Mouse (Mus musculus): Measurements from ENCODE around the gene Gdpd2. TPM values are rescaled to one million over a fixed set of nuclear protein-coding genes. Genes with fewer than 3 reads are reported as not detected.

Gene Gdpd2
- polyA plus RNA-seq, 1 experiment from 2014 or later = 3.4 TPM

GRCm38 (mm10) chrX:100777655-100778234, 48.1 kb downstream of the Gdpd2 start:
- Histone ChIP-seq H3K4me2 (replicated peaks) (peak overlapping the region; percentile 59), H3K27ac (peak overlapping the region; percentile 91), H3K4me1 (0 out of 2 replicates have a peak, but pooled peaks cover 7% of the 10 kb centered on the region), H3K9ac (peak overlapping the region; percentile 73), H3K27me3 (0 out of 2 replicates have a peak, but pooled peaks cover 6% of the 10 kb centered on the region), H3K36me3 (no peaks in the 10 kb centered on the region), H3K9me3 (no peaks in the 10 kb centered on the region), H3K4me3 (peak overlapping the region; percentile 56)
- ATAC-seq (ENCODE audit: insufficient number of reproducible peaks, insufficient read depth, low FRiP score, low TSS enrichment) = no peak
- WGBS = 23% methylated on average over 10 of the region's 10 CpGs

DNA sequence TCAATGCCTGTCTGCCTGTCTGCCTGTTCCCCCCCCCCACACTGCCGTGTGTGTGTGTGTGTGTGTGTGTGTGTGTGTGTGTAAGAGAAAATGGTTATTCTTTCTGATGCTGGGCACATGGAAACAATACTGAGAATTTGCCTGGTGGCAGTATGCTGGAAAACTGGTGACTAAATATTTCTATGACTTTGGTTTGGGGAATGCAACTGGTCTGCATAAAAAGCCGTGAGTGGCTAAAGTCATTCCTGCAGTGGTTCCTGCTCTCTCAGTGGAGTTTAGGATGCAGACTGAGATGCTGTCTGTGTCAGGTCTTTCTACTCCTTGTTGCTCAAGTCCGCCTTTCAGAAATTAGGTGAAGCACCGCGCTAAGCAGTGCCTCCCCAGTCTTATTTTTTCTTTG, 48.7 kb downstream of the Gdpd2 start:
- Histone ChIP-seq H3K9ac (peak overlapping the region; percentile 73; the same call in 1 of the 2 replicates), H3K27me3 (0 out of 2 replicates have a peak, but pooled peaks cover 6% of the 10 kb centered on the region), H3K36me3 (no peaks in the 10 kb centered on the region), H3K4me3 (peak overlapping the region; percentile 56), H3K9me3 (no peaks in the 10 kb centered on the region), H3K27ac (no peak overlapping the region), H3K4me1 (0 out of 2 replicates have a peak, but pooled peaks cover 7% of the 10 kb centered on the region), H3K4me2 (replicated peaks) (peak overlapping the region; percentile 59)
- 30% methylated on average over 5 of the region's 5 CpGs for WGBS
- ATAC-seq (ENCODE audit: insufficient number of reproducible peaks, insufficient read depth, low FRiP score, low TSS enrichment) = no peak

Other genes with a start within 250 kb of the Gdpd2 start
- gene Igbp1, start 235.6 kb upstream of the Gdpd2 start, polyA plus RNA-seq (2016; fragmentation: Nextera tagmentation; extraction: Ambion mirVana) = 37.5 and 38.1 TPM in 2 replicates
- not detected in 2 replicates for gene Dgat2l6, start 205.0 kb upstream of the Gdpd2 start, polyA plus RNA-seq (2016; fragmentation: Nextera tagmentation; extraction: Ambion mirVana)
- not detected in 2 replicates for gene Awat1, start 157.6 kb upstream of the Gdpd2 start, polyA plus RNA-seq (2016; fragmentation: Nextera tagmentation; extraction: Ambion mirVana)
- not detected in 2 replicates for gene P2ry4, start 135.0 kb upstream of the Gdpd2 start, polyA plus RNA-seq (2016; fragmentation: Nextera tagmentation; extraction: Ambion mirVana)
- not detected in 2 replicates for gene Arr3, start 124.4 kb upstream of the Gdpd2 start, polyA plus RNA-seq (2016; fragmentation: Nextera tagmentation; extraction: Ambion mirVana)
- 34.9 and 36.0 TPM in 2 replicates for gene Kif4, start 104.1 kb upstream of the Gdpd2 start, polyA plus RNA-seq (2016; fragmentation: Nextera tagmentation; extraction: Ambion mirVana)
- gene Pdzd11, start 103.3 kb upstream of the Gdpd2 start, polyA plus RNA-seq (2016; fragmentation: Nextera tagmentation; extraction: Ambion mirVana) = 119 and 122 TPM in 2 replicates
- 13.4 and 14.2 TPM in 2 replicates for gene Dlg3, start 37.8 kb downstream of the Gdpd2 start, polyA plus RNA-seq (2016; fragmentation: Nextera tagmentation; extraction: Ambion mirVana)

Measured in embryonic facial prominence, embryonic 12.5 days (tissue).